Mouse (Mus musculus): ENCODE results near the gene Ogdh. TPM values are rescaled to one million over a fixed set of nuclear protein-coding genes. Genes with fewer than 3 reads are reported as not detected.

Ogdh gene
- polyA plus RNA-seq, 1 experiment from 2014 or later, result 112 TPM

DNA sequence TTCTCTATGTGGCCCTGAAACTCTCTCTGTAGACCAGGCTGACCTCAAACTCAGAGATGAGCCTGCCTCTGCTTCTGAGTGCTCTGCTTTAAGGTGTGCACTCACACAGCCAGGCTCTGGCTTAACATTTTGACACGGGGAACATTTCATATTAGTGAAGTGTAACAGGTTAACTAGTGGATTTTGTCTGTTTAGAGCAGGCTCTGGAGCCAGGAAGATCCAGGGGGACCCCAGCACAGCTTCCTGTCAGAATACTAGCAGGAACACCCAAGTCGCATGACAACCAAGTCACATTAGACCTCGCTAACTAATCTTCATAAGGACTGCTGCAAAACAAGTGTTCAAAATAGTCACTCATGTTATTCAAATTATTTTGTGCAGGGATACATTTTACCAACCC lies 550 bp upstream of the Ogdh start:
- WGBS, result 23% methylated on average over 3 of the region's 3 CpGs
- no peaks in the 10 kb centered on the region for H3K27me3 ChIP-seq (replicated peaks; ENCODE audit: control insufficient read depth, insufficient read depth, low read length)

DNA sequence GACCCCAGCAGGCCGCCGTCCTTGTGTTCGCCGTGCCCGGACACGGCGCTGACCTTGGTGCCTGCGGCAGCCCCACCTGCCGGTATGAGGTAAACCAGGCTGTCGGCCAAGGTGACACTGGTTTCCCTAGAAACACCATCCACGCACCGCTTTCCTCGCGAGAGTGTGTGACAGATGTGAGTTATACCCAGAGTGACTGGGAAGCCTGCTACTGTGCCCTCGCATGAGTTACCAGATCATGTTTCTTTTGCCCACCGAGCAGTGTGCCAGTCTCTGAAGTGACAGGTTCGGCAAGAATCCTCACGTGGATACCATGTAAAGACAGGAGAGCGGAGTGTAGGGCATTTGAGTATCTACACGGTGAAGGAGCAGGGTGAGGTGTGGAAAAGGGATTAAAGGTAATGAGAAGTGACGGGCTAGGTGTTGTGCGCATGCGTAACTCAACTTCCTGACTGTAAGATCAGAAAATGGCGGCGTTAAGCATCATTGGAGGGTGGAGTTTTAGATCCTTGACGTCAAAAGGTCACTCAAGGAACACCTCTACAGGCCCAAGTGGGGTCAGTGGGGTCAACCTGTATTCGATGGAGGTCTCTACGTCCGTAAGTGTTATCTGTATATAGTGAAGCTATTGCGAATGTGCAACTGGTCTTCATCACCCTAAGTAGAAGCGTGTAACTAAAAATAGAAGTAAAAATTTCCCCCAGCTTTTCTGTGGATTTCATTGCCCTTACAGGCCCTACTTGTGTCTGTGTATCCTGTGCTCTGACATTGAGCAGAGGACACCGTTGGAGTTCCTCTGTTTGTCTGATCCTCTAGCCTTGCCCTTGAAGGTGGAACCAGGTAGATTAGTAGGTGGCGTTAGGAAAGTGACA lies 919 bp downstream of the Ogdh start:
- ATAC-seq (replicated peaks; ENCODE audit: low FRiP score, low TSS enrichment, low read depth) (peak; percentile 18), DNase-seq (ENCODE audit: low spot score) (peak; percentile 91)
- H3K9ac ChIP-seq (ENCODE audit: low read length), result peak overlapping the region; percentile 64
- peaks cover 6% of the 10 kb centered on the region; the same call in 1 of the 2 replicates for H3K4me1 ChIP-seq (replicated peaks; ENCODE audit: control insufficient read depth, insufficient read depth, low read length)
- H3K36me3 ChIP-seq (ENCODE audit: control insufficient read depth, insufficient read depth, low read length), result peaks cover 6% of the 10 kb centered on the region
- peak overlapping the region; percentile 84 for H3K27ac ChIP-seq (ENCODE audit: low read depth)
- H3K4me3 ChIP-seq (ENCODE audit: low read depth, low read length), result peak overlapping the region; percentile 89
- WGBS, result 13% methylated on average over 33 of the region's 33 CpGs
- H3K9me3 ChIP-seq (ENCODE audit: control insufficient read depth, low read length), result no peaks in the 10 kb centered on the region
- peak overlapping the region; percentile 62 for H3K4me2 ChIP-seq (ENCODE audit: low read length)
- no peaks in the 10 kb centered on the region for H3K27me3 ChIP-seq (replicated peaks; ENCODE audit: control insufficient read depth, insufficient read depth, low read length)

More for the DNA sequence above, 550 bp upstream of the Ogdh start:
- H3K36me3 ChIP-seq (ENCODE audit: control insufficient read depth, insufficient read depth, low read length), result no peaks in the 10 kb centered on the region
- DNase-seq (ENCODE audit: low spot score), result peak; percentile 56
- no peak overlapping the region for H3K27ac ChIP-seq (ENCODE audit: low read depth)
- peak overlapping the region; percentile 89 for H3K4me3 ChIP-seq (ENCODE audit: low read depth, low read length)
- H3K9ac ChIP-seq (ENCODE audit: low read length), result peak overlapping the region; percentile 64
- ATAC-seq (replicated peaks; ENCODE audit: low FRiP score, low TSS enrichment, low read depth), result no peak
- peaks cover 6% of the 10 kb centered on the region; the same call in 1 of the 2 replicates for H3K4me1 ChIP-seq (replicated peaks; ENCODE audit: control insufficient read depth, insufficient read depth, low read length)
- H3K9me3 ChIP-seq (ENCODE audit: control insufficient read depth, low read length), result no peaks in the 10 kb centered on the region
- H3K4me2 ChIP-seq (ENCODE audit: low read length), result peak overlapping the region; percentile 62

DNA sequence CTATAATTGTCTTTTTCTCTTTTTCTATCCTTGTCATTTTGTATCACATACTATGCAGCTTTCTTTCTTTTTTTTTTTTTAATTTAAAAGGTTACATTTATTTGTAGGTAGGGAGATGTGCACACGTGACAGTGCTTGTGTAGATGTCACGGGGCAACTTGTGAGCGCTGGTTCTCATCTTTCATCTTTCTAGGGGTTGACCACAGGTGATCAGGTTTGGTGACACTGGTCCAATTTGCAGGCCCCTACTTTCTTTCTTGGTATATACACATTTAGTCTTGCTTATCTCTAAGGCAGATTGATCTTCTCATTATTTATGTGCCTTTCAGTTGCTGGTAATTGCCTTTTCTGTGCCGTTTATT lies 1.5 kb downstream of the Ogdh start:
- Histone ChIP-seq H3K4me2 (ENCODE audit: low read length) (peak overlapping the region; percentile 62), H3K4me1 (replicated peaks; ENCODE audit: control insufficient read depth, insufficient read depth, low read length) (peaks cover 6% of the 10 kb centered on the region; the same call in 1 of the 2 replicates), H3K4me3 (ENCODE audit: low read depth, low read length) (peak overlapping the region; percentile 89; the same call in 1 of the 2 replicates), H3K27ac (ENCODE audit: low read depth) (no peak overlapping the region), H3K9ac (ENCODE audit: low read length) (no peak overlapping the region), H3K9me3 (ENCODE audit: control insufficient read depth, low read length) (no peaks in the 10 kb centered on the region), H3K36me3 (ENCODE audit: control insufficient read depth, insufficient read depth, low read length) (peaks cover 12% of the 10 kb centered on the region), H3K27me3 (replicated peaks; ENCODE audit: control insufficient read depth, insufficient read depth, low read length) (no peaks in the 10 kb centered on the region)
- WGBS, result 91% methylated on average over 4 of the region's 4 CpGs
- ATAC-seq (replicated peaks; ENCODE audit: low FRiP score, low TSS enrichment, low read depth) (no peak), DNase-seq (ENCODE audit: low spot score) (no peak)

DNA sequence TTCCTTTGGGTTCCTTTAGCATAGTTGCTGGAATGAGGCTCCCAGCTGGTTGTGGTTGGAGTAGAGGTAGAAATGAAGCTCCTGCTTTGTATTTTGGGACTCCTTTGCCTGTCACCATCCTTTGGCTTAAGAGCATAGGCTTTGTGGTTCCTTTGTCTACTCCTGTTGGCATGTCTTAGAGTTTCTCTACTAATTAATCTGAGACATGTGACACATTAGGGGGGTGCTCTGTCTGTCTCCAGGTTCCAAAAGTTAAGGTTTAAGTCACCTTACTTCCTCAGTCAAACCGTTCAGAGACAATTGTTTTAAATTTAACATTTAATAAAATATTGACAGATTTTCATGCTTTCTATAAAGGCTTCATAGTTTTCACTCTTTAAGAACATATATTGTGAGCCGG lies 2.2 kb downstream of the Ogdh start:
- WGBS, result 92% methylated on average over 2 of the region's 2 CpGs
- peaks cover 6% of the 10 kb centered on the region; the same call in 1 of the 2 replicates for H3K4me1 ChIP-seq (replicated peaks; ENCODE audit: control insufficient read depth, insufficient read depth, low read length)
- peaks cover 19% of the 10 kb centered on the region for H3K36me3 ChIP-seq (ENCODE audit: control insufficient read depth, insufficient read depth, low read length)
- no peak overlapping the region for H3K4me3 ChIP-seq (ENCODE audit: low read depth, low read length)
- DNase-seq (ENCODE audit: low spot score) (no peak), ATAC-seq (replicated peaks; ENCODE audit: low FRiP score, low TSS enrichment, low read depth) (no peak)
- no peaks in the 10 kb centered on the region for H3K27me3 ChIP-seq (replicated peaks; ENCODE audit: control insufficient read depth, insufficient read depth, low read length)
- H3K9me3 ChIP-seq (ENCODE audit: control insufficient read depth, low read length), result no peaks in the 10 kb centered on the region
- H3K27ac ChIP-seq (ENCODE audit: low read depth), result no peak overlapping the region
- no peak overlapping the region for H3K4me2 ChIP-seq (ENCODE audit: low read length)
- no peak overlapping the region for H3K9ac ChIP-seq (ENCODE audit: low read length)

DNA sequence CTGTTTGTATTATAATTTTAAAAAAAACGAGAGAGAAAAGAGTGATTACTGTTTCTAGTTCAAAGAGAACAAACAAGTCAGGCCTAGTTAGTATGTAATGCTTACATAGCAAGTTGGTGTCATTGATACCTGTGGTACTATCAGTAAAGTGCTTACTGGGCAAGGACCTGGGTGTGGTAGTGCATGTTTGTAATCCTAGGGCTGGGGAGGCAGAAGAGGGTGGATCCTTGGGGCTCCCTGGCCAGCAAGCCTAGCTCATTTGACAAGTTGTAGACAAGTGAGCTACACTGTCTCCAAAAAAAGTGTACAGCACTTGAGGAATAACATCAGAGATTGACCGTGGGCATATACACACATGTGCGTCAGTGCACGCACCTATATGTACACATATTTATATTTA lies 3.2 kb downstream of the Ogdh start:
- WGBS, result 92% methylated on average over 4 of the region's 4 CpGs
- H3K4me1 ChIP-seq (replicated peaks; ENCODE audit: control insufficient read depth, insufficient read depth, low read length), result peaks cover 6% of the 10 kb centered on the region; the same call in 1 of the 2 replicates
- peaks cover 28% of the 10 kb centered on the region for H3K36me3 ChIP-seq (ENCODE audit: control insufficient read depth, insufficient read depth, low read length)
- no peak for ATAC-seq (replicated peaks; ENCODE audit: low FRiP score, low TSS enrichment, low read depth)
- no peaks in the 10 kb centered on the region for H3K9me3 ChIP-seq (ENCODE audit: control insufficient read depth, low read length)
- H3K4me2 ChIP-seq (ENCODE audit: low read length), result no peak overlapping the region
- no peak overlapping the region for H3K4me3 ChIP-seq (ENCODE audit: low read depth, low read length)
- no peak for DNase-seq (ENCODE audit: low spot score)
- no peaks in the 10 kb centered on the region for H3K27me3 ChIP-seq (replicated peaks; ENCODE audit: control insufficient read depth, insufficient read depth, low read length)
- no peak overlapping the region for H3K9ac ChIP-seq (ENCODE audit: low read length)
- no peak overlapping the region for H3K27ac ChIP-seq (ENCODE audit: low read depth)

DNA sequence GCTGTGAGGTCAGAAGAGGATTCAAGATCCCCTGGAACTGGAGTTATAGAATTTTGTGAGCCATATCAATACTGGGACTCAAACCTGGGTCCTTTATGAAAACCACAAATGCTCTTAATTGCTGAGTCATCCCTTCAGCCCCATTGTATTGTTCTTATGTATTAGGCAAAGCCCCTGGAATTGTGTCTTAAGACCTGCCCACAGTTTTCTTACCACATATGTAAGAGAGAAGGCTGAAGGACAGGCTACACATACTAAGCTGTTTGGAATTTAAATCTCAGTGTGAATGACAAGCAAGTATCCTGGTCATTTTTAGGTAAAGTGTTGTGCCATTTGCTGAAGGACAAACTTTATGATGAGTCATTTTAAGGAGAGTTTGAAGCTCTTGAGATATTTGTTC lies 4.6 kb downstream of the Ogdh start:
- DNase-seq (ENCODE audit: low spot score) (no peak), ATAC-seq (replicated peaks; ENCODE audit: low FRiP score, low TSS enrichment, low read depth) (no peak)
- Histone ChIP-seq H3K36me3 (ENCODE audit: control insufficient read depth, insufficient read depth, low read length) (peaks cover 33% of the 10 kb centered on the region), H3K4me2 (ENCODE audit: low read length) (no peak overlapping the region), H3K27me3 (replicated peaks; ENCODE audit: control insufficient read depth, insufficient read depth, low read length) (no peaks in the 10 kb centered on the region), H3K4me1 (replicated peaks; ENCODE audit: control insufficient read depth, insufficient read depth, low read length) (peaks cover 6% of the 10 kb centered on the region; the same call in 1 of the 2 replicates), H3K9me3 (ENCODE audit: control insufficient read depth, low read length) (no peaks in the 10 kb centered on the region), H3K9ac (ENCODE audit: low read length) (no peak overlapping the region), H3K27ac (ENCODE audit: low read depth) (no peak overlapping the region), H3K4me3 (ENCODE audit: low read depth, low read length) (no peak overlapping the region)

DNA sequence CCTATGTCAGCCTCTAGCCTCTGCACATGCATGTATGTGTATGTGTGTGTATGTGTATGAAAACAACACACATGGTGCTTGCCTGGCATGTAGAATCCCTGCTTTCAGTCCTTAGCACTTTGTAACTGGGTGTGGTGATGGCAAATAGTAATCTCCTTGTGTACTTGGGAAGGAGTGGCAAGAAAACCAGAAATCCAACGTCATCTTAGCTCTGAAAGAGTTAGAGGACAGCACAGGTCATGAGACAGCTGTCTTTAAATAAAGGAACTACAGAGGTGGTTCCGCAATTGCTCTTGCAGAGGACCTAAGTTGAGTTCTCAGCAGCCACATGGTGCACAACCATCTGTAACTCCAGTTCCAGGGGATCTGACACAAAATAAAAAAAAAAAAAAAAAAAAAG lies 8.0 kb downstream of the Ogdh start:
- 68% methylated on average over 2 of the region's 2 CpGs for WGBS
- ATAC-seq (replicated peaks; ENCODE audit: low FRiP score, low TSS enrichment, low read depth), result no peak
- Histone ChIP-seq H3K27me3 (replicated peaks; ENCODE audit: control insufficient read depth, insufficient read depth, low read length) (no peaks in the 10 kb centered on the region), H3K4me2 (ENCODE audit: low read length) (no peak overlapping the region), H3K9me3 (ENCODE audit: control insufficient read depth, low read length) (no peaks in the 10 kb centered on the region), H3K36me3 (ENCODE audit: control insufficient read depth, insufficient read depth, low read length) (peaks cover 48% of the 10 kb centered on the region), H3K4me1 (replicated peaks; ENCODE audit: control insufficient read depth, insufficient read depth, low read length) (no peaks in the 10 kb centered on the region), H3K4me3 (ENCODE audit: low read depth, low read length) (no peak overlapping the region), H3K9ac (ENCODE audit: low read length) (no peak overlapping the region), H3K27ac (ENCODE audit: low read depth) (no peak overlapping the region)
- DNase-seq (ENCODE audit: low spot score), result no peak

DNA sequence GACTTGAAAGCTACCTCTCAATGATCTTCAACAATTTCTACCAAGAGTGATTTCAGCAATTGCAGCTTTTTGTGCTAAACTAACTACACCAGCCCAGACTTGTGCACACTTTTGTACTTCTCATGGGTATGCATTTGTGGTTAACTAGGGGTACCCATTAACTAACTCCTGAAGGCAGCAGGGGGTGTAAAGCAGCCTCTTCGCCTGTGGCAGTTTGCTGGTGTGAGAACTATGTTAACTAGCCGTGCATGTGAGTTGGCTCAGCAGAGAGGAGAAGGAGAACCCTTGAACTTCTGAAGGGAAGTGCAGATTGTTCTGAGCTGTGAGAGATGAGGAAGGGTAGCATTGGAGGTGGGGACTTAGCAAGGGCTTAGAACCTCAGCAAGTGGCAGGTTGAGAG lies 11.4 kb downstream of the Ogdh start:
- peaks cover 54% of the 10 kb centered on the region for H3K36me3 ChIP-seq (ENCODE audit: control insufficient read depth, insufficient read depth, low read length)
- no peak for DNase-seq (ENCODE audit: low spot score)
- H3K9me3 ChIP-seq (ENCODE audit: control insufficient read depth, low read length), result no peaks in the 10 kb centered on the region
- no peaks in the 10 kb centered on the region for H3K27me3 ChIP-seq (replicated peaks; ENCODE audit: control insufficient read depth, insufficient read depth, low read length)
- no peak overlapping the region for H3K27ac ChIP-seq (ENCODE audit: low read depth)
- H3K9ac ChIP-seq (ENCODE audit: low read length), result no peak overlapping the region
- no peaks in the 10 kb centered on the region for H3K4me1 ChIP-seq (replicated peaks; ENCODE audit: control insufficient read depth, insufficient read depth, low read length)
- 84% methylated on average over 2 of the region's 2 CpGs for WGBS
- no peak for ATAC-seq (replicated peaks; ENCODE audit: low FRiP score, low TSS enrichment, low read depth)
- no peak overlapping the region for H3K4me2 ChIP-seq (ENCODE audit: low read length)
- no peak overlapping the region for H3K4me3 ChIP-seq (ENCODE audit: low read depth, low read length)

DNA sequence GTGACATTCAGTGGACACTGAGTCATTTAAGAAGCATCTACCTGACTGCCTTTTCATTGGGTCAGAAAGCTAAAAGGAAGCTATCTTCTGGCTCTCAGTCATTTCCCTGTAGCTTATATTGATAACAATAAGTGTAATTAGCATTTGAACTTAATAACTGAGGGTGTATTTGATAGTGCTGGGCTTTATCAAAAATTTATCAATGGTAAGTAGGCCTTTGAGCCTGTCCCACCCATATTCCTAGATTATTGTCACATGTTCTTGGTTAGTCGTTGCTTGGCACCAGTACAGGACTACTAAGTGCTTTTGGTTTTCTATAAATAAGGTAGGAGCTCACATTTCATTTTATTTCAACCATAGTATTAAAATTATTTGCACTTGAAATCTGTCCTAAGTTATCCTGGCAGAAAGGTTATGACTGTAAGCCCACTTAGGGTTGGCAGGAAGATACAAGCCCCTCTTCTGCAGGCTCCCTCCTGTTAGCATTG lies 14.6 kb downstream of the Ogdh start:
- Histone ChIP-seq H3K36me3 (ENCODE audit: control insufficient read depth, insufficient read depth, low read length) (peaks cover 43% of the 10 kb centered on the region), H3K9me3 (ENCODE audit: control insufficient read depth, low read length) (no peaks in the 10 kb centered on the region), H3K9ac (ENCODE audit: low read length) (no peak overlapping the region), H3K4me2 (ENCODE audit: low read length) (no peak overlapping the region), H3K27ac (ENCODE audit: low read depth) (no peak overlapping the region), H3K27me3 (replicated peaks; ENCODE audit: control insufficient read depth, insufficient read depth, low read length) (no peaks in the 10 kb centered on the region), H3K4me1 (replicated peaks; ENCODE audit: control insufficient read depth, insufficient read depth, low read length) (no peaks in the 10 kb centered on the region), H3K4me3 (ENCODE audit: low read depth, low read length) (no peak overlapping the region)
- 90% methylated on average over 1 of the region's 1 CpGs for WGBS
- ATAC-seq (replicated peaks; ENCODE audit: low FRiP score, low TSS enrichment, low read depth) (no peak), DNase-seq (ENCODE audit: low spot score) (no peak)

Measured in intestine, embryonic 14.5 days (tissue).